Mouse (Mus musculus) CH12.LX (cell line): ENCODE measurements around the gene Lyg2.

Experiments used
- CTCF ChIP-seq, 2 experiments: IDR thresholded peaks in 1 of 2; conservative IDR thresholded peaks in 1 of 2; 2 replicates each; pipeline ENCODE4 v1.5.1; 2011 to 2012; ENCODE audit warnings: low read depth in 2 of 2, low read length in 2 of 2, improper control_type of control experiment in 1 of 2, inconsistent platforms in 1 of 2, mild to moderate bottlenecking in 1 of 2, moderate library complexity in 1 of 2
- E2F4 ChIP-seq: IDR thresholded peaks from 2 replicates; pipeline ENCODE4 v1.6.1; 2011; ENCODE audit warnings: low read depth, low read length, improper control_type of control experiment; ENCODE audit not compliant: insufficient replicate concordance
- ETS1 ChIP-seq: conservative IDR thresholded peaks from 2 replicates; pipeline ENCODE4 v1.6.1; 2012; ENCODE audit warnings: low read depth, mild to moderate bottlenecking, inconsistent platforms, low read length, improper control_type of control experiment, moderate library complexity

- TF ChIP-seq E2F4 (no peak), CTCF (conservative IDR thresholded peaks at IDR 0.05 in 1 of 2, IDR thresholded peaks at IDR 0.05 in 1 of 2; ENCODE audit: low read depth in 2 of 2, low read length in 2 of 2) (no peak), ETS1 (no peak)
Measured at GRCm38 (mm10) chr1:37922536-37922935, 6.2 kb upstream of the Lyg2 start.
